Mouse (Mus musculus): Measurements from ENCODE around the gene Gtdc1.

GRCm38 (mm10) chr2:44700276-44700675, 227.2 kb downstream of the Gtdc1 start:
- TF ChIP-seq POLR2A (IDR thresholded peaks at IDR 0.05; ENCODE audit: extremely low read depth, insufficient read depth, low read length): no peak
- TF ChIP-seq CTCF (IDR thresholded peaks at IDR 0.05; ENCODE audit: low read depth, low read length): no peak
